Mouse (Mus musculus): ENCODE data around the gene Akap12. TPM values are rescaled to one million over a fixed set of nuclear protein-coding genes. Genes with fewer than 3 reads are reported as not detected.

The Akap12 gene
- polyA plus RNA-seq, 1 experiment = 74.0 TPM

DNA sequence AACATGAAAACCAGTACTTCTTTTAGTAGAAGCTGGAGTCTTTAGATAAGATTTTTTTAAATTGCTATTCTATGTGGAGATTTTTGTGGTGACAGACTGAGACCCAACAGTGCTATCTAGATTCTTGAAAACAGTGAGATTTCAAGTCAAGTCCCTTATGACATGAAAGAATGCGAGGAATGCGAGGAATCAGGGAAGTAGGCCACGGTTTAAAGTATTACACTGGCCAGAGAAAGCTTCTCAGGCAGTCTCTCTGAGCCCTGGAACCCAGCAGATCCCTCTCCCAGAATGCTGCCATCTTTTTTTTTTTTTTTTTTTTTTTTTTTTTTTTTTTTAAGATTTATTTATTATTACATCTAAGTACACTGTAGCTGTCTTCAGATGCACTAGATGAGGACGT is 16.2 kb downstream of the Akap12 start:
- no peak for DNase-seq (ENCODE audit: low spot score)

DNA sequence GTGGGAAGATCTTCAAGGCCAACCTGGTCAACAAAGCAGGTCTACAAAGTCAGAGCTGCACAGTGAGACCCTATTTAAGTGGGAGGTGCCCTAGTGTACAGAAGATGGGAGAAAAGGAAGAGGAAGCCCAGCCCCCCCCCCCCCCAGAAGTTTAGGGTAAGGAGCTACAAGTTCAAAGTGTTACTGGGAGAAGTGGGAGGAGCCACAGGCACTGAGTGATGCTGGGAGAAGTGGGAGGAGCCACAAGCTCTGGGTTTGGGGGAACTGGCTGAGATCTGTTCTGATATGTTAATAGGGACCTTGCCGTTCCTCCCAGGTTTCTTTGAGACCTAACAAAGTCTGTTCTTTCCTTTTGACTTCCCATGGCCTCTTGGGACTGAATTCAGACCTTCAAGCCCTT is 18.6 kb downstream of the Akap12 start:
- DNase-seq (ENCODE audit: low spot score) = no peak

DNA sequence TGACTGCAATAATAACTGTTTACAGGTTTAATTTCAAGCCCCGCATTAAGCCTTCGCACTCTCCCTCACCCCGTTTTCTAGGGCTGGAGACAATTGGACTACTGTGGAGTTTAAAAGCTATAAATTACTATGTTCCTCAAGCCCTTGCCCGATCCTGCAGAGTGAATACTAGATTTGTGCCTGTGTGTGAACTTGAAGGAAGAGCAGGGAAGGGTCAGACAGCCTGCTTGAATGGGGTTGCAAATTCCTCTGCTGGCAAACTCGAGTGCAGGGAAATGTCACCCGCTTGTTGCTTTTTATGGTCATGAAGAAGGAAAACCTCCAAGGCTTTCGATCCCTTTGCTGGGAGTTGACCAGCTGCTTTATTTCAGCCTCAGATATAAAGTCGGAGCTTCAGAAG is 19.6 kb downstream of the Akap12 start:
- DNase-seq (ENCODE audit: low spot score) = no peak

DNA sequence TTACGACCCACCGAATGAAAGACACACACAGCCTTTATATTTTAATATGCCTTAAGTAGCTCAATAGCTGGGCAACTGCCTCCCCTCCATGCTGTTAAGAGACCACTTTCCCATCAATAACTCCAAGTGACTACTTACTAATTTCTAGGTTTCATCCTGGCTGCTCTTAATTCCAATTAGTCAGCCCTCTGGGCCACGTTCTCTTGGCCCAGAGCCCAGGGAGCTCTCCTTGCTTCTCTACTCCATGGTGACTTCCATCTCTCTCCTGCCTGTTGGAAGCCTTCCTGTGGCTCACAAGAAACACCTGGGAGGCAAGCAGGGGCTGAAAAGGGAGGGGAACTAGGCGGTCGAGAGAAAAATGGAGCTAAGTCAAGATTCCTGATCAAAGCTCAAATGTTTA is 23.0 kb downstream of the Akap12 start:
- DNase-seq (ENCODE audit: low spot score) = no peak

DNA sequence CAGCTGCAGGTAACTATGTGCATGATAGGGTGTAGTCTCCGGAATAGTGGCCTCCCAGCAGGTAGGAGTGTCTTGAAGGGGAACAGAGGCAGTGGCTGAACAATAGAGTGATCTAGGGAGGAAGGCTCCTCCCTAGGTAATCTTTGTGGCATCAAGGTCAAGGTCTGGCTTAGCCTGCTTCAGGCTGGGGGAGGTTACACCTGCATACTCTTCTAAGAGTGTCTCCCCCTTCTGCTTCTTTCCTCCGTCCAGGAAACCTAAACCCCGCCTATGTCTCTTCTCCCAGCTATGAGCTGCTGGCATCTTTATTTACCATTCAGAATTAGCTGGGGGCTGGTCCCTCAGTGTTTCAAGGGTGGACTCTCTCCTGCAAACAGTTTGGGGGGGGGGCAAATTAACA is 23.5 kb downstream of the Akap12 start:
- DNase-seq (ENCODE audit: low spot score) = no peak

DNA sequence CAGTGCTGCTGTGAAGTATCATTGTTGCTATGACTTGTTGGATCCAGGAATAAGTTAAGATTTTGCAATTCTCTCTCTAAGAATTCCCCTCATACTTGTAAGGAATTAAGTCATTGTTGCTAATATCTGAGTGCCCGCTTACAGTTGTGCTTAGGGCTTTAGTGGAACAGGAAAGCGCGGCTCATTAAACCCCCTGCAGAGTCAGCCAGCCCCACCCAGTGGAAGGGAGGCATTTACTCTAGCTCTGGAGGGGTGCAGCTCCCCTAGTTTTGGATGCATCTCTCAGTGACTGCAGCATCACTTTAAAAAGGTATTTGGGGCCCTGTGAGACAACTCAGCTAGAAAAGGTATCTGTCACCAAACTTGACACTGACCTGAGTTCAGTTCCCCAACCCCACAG is 24.0 kb downstream of the Akap12 start:
- no peak for DNase-seq (ENCODE audit: low spot score)

DNA sequence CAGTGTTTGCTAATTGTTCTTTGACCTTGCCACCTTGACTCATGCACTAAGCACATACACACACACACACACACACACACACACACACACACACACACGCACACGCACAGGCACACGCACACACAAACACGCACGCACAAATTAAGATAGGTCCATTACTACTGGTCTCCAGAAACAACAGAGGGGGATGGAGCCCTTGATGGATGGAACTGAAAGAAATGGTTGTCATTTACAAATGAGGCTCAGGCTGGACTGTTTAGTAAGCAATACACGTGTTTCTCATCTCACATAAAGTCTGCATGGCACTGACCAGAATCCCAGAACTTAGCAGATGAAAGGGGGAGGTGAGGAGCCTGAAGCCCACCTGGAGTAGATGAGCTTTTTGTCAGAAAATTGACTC is 24.4 kb downstream of the Akap12 start:
- no peak for DNase-seq (ENCODE audit: low spot score)

DNA sequence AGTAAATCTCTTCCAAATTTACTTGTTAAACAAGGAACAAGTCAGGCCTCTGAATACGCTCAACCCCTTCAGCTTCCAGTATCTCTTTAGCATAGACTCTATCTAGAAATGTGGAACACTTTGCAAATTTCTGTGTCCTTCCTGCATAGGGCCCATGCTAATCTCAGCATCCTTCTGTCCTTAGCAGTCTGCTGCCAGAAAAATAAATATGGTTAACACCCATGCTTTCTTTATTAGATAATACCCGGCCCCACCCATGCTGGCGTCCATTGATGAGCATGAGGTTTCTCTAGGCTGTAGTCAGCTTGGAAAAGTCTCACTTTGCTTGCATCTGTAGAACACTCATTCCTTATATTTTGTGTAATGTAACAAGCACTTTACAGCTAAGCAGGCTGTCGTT is 27.2 kb downstream of the Akap12 start:
- DNase-seq (ENCODE audit: low spot score) = no peak

DNA sequence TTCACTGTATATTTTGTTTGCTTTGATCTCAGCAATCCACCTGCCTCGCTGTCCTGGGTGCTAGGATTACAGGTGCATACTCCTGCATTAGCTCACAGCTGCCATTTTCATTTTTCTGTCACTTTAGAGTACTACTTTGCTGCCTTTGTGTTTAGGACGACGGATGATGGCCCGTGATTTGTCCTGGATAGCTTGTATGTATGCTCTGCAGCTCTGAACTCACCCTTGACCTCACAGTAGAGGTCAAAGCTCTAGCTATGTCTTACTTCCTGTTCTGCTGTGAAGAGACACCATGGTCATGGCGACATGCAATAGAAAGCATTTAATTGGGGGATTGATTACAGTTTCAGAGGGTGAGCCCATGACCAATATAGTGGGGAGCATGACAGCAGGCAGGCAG is 37.4 kb downstream of the Akap12 start:
- no peak for DNase-seq (ENCODE audit: low spot score)

DNA sequence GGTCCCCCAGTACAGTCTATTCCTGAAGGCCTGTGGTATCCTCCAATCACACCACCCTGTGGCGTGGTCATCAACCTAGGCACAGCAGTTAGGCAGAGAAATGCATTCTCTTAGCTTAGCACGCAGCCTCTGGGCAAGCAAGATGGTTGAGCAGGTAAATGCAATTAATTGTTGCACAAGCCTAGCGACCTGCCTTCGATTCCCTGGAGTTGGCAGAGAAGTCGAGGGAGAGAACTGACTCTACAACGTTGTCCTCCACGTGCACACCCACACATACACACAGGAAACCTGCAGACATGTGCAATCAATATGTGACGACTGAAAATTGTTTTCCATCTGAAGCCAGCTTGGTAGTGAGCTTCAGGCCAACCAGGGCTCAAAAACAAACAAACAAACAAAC is 57.7 kb downstream of the Akap12 start:
- no peak for DNase-seq (ENCODE audit: low spot score)

DNA sequence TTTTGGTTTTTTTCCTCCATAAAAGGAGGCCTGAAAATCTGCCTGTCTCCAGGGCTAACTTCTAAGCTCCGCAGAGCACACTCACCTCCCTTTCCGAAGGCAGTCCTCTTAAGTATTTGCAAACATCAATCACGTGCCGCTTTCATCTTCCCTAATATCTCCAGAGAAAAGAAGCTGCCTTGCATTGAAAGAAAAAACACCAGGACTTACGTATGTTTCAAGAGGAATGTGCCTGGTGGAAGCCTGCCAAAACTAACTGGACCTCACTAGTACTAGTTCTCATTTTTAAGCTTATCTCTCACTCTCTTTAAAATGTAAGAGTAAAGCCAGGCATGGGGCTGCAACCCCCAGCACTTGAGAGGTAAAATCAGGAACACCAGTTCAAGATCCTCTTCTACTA is 59.4 kb downstream of the Akap12 start:
- DNase-seq (ENCODE audit: low spot score) = no peak

DNA sequence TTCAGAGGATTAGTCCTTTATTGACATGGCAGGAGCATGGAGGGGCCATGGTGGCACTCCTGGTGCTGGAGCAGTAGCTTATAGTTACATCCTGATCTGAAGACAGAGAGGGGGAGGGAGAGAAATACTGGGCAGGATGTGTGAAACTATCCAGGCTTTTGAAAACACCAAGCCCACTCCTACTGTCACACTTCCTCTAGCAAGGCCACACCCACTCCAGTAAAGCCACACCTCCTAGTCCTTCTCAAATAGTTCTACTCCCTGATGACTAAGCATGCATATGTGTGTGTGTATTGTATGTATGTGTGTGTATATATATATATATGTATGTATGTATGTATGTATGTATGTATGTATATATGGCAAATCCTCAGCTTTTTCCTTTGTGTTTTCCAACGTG is 61.5 kb downstream of the Akap12 start:
- DNase-seq (ENCODE audit: low spot score) = no peak

DNA sequence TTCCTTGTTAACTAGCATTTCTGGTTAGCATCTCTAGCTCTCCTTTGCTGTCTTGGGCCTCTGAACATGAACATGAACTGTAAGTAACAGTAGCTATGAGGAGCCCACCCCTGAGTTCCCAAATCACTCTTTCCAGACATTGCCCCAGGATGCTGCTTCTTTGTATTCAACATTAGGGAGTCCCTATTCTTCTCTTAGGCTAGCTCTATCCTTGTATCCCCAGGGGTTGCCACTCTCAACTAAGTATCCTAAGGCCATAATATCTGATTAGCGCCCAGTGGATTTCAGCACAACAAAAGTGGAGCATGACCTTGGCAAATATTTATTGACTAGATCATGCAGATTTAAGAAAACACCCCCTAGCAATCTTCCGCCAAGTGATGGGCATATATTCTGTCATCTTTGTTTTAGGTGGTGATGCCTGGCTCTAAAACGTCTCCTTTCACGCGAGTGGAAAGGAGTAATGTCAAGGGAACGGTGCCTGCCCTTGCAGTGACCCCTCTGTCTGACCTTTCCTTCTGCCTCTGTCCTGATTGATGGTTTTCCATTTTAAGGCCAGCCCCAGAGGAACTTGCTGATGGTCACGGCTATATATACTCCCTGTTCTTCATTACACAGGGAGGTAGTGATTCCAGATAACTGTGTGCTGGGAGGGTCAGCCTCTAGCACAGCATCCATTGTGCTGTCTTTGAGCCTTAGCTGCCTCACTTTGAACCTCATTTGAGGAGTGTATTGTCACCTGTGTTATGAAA is 66.2 kb downstream of the Akap12 start:
- no peak for DNase-seq (ENCODE audit: low spot score)

DNA sequence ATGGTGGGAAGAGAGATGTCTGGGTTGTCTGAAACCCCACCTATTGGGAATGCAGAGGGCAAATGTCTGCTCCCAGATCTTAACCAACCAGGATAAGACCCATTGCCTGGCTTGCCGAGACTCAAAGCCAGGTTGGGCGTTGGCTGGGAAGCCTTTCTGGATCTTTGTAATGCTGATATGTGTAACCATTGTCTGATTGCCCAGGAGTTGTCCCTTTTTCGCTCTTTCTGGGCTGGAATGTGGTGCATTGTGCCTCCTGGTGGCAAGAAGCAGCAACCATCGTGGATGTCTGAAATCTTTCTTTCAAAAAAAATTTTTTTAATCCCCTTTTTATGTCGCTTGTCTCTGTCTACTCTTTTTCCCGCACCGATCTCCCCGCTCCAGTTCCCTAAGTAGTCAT is 67.1 kb downstream of the Akap12 start:
- no peak for DNase-seq (ENCODE audit: low spot score)

DNA sequence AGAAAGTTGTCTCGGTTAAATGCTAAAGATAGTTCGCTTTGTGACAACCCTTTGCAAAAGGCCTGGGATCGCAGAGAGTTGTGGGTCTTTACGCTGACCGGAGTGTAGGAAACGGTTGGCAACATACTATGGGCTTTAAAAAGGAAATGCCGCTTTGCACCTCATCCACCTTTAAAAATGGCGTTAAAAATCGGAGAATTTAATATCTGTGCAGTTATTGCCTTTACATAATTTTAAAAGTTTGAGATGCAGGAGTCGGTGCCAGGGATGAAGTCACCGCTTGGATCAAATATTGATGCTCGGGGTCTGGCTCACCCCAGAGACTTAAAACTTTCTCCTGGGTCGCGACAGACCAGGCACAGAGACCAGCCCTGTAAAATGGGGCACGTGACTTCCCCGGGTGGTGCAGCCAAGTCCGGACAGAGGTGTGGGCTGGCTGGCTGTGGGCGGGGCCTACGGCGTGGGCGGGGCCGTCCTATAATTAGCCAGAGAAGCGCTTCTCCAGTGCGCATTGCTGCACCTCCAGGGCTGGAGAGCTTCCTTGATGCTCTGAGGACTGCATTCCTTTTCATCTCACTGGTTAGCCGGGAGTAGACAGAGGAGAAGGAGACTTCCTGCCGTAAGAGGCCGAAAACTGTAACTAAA is 68.0 kb downstream of the Akap12 start:
- peak; percentile 74 for DNase-seq (ENCODE audit: low spot score)

DNA sequence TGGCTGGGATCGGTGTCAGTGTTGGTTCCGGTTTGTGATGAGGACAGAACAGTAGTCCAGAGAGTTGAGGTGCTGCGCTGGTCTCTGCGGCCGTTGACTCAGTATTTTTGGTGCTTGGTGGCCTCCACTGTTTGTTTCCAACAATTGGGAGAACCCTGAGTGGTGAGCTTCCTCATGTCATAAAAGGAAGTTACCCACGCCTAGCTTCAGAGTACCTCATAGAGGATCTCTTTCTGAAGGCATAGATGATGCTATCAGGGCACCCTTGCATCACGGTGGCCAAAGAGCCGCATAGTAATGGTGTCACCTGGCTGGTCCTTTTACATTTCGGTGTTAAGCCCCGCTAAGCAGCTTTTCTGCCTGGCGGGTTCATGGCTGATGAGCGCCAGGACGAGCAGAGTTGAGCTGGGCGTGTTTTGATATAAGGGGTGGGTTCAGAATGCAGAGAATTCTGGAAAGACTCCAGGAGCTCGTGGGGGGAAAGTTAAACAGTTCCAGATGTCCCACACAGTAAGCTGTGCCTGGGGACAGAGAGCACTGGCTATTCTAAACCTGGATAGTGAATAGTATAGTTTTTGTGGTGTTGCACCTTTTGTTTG is 72.8 kb downstream of the Akap12 start:
- DNase-seq (ENCODE audit: low spot score) = no peak

DNA sequence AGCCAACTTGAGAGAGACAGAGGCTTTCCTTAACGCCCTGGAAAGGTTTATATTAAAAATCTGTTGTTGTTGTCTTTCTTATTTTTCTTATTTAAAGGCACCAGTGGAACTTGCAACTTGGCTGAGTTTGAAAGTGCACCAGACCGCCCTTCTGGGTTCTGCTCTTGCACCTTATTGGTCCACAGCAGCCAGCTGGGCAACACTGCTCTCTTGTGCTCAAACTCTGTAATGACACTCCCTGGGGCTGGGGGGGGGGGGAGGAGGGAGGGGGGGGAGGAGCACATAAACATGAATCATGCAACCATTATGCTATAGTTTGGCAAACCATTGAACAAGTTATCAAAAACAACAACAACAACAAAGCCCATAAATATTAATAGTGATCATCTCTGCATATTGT is 75.2 kb downstream of the Akap12 start:
- DNase-seq (ENCODE audit: low spot score) = no peak

DNA sequence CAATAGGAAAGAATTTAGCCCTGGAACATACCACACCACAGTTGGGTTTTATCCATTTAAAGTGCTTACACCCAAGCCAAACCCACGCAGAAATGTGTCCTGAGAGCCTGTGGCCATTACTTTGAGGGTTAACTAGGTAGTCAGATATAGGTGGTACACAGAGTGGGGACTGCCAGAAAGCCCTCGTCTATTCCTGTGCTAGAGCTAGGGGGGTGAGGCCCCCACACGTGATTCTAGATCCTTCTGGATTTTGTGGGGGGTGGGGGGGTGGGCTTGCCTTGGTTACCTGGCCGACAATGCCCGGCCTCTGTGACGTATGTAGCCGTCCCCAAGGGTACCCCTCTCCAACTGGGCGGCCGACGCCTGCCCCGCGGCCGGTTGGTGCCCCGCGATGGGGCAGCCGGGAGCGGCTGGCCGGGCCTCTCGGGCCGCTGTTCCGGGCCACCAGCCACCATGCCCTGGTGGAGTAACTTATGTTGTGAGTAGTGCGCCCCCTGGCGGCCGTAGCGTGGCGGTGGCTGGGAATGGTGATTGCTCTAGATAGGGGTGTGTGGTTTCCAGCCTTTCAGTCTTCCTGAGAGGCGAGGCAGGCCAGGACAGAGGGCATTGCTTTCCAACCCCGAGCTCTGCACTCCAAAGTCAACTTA is 80.4 kb downstream of the Akap12 start:
- DNase-seq (ENCODE audit: low spot score) = peak; percentile 90

DNA sequence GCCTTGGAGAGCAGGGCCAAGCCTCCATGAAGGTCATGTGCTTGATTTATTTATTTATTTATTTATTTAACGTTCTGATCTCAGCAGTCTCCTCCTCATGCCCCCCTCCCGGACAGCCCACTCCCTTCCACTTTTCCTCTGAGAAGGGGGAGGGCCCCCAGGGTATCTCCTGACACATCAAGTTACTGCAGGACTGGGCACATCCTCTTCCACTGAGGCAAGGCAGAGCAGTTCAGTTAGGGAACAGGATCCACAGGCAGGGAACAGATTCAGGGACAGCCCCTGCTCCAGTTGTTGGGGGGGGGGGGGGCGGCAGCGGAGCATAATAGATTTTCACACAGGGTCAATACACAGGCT is 80.9 kb downstream of the Akap12 start:
- DNase-seq (ENCODE audit: low spot score) = no peak

DNA sequence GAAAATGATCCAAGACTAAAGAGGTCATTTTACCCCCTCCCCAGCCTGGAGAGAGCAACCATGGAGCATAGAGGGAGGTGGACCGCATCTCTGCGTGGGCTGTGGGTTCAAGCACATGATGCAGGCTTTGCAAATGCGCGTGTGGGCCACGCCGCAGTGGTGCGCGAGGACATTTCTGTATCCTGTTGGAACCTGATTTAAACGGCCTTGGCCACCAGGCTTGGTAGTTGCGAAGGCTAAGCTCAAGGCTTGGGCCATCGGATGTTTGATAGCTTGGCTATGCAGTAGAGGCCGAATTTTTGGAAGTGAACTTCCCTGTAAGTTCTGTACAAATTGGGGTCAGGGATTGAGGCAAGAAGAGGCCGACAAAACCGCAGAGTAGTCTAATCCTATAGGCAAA is 81.4 kb downstream of the Akap12 start:
- no peak for DNase-seq (ENCODE audit: low spot score)

DNA sequence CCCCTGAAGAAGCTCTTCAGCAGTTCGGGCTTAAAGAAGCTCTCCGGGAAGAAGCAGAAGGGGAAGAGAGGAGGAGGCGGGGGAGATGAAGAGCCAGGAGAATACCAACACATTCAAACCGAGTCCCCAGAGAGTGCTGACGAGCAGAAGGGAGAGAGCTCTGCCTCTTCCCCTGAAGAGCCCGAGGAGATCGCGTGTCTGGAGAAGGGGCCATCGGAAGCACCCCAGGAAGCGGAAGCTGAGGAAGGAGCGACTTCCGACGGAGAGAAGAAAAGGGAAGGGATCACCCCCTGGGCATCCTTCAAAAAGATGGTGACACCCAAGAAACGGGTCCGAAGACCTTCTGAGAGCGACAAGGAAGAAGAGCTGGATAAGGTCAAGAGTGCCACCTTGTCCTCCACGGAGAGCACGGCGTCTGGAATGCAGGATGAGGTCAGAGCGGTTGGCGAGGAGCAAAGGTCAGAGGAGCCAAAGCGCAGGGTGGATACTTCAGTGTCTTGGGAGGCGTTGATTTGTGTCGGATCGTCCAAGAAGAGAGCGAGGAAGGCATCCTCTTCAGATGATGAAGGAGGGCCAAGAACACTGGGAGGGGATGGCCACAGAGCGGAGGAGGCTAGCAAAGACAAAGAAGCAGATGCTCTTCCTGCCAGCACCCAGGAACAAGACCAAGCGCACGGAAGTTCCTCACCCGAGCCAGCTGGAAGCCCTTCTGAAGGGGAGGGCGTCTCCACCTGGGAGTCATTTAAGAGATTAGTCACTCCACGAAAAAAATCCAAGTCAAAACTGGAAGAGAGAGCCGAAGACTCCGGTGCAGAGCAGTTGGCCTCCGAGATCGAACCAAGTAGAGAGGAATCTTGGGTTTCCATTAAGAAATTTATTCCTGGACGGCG is 88.4 kb downstream of the Akap12 start:
- no peak for DNase-seq (ENCODE audit: low spot score)

DNA sequence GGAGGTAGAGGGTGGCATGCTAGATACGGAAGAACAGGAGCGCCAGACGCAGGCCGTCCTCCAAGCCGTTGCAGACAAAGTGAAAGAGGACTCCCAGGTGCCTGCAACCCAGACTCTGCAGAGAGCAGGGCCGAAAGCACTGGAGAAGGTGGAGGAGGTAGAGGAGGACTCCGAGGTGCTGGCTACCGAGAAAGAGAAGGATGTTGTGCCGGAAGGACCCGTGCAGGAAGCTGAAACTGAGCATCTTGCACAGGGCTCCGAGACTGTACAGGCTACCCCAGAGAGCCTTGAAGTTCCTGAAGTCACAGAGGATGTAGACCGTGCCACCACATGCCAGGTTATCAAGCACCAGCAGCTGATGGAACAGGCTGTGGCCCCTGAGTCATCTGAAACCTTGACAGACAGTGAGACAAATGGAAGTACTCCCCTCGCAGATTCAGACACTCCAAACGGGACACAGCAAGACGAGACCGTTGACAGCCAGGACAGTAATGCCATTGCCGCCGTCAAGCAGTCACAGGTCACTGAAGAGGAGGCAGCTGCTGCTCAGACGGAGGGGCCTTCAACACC is 89.8 kb downstream of the Akap12 start:
- DNase-seq (ENCODE audit: low spot score) = no peak

Measured in urinary bladder, adult 2 months (tissue).